Mouse (Mus musculus) gastrocnemius, postnatal 10 days (tissue): ENCODE results near the gene Mterf1a. TPM values are rescaled to one million over a fixed set of nuclear protein-coding genes. Genes with fewer than 3 reads are reported as not detected.
"Not testable (repeated sequence)": the region's sequence is repeated elsewhere in the genome, so short reads cannot be mapped to it uniquely, and the experiment has no call there.

Experiments used
- DNase-seq: peaks from one replicate; pipeline ENCODE4 v3.0.0; 2021; ENCODE audit warnings: mixed read lengths
- long read RNA-seq, 2 experiments: library from polyadenylated mRNA; stranded (forward); transcript quantifications; one replicate each; pipeline ENCODE4 v2.0.0; 2021
- total RNA-seq, 2 experiments: library from RNA; stranded (reverse); gene quantifications; 2 replicates each; pipeline ENCODE4 v1.2.3; 2021

The Mterf1a gene
- 1 to 10 TPM; 2.9 to 3.1 TPM for total RNA-seq
- long read RNA-seq, experiment 1, partial matches to known transcripts: 0 of 2 reads
- long read RNA-seq, experiment 1, other reads (novel, unspliced or antisense): 0 of 2 reads
- long read RNA-seq, experiment 2, partial matches to known transcripts: 1 of 2 reads
- long read RNA-seq, experiment 2, other reads (novel, unspliced or antisense): 0 of 2 reads

DNA sequence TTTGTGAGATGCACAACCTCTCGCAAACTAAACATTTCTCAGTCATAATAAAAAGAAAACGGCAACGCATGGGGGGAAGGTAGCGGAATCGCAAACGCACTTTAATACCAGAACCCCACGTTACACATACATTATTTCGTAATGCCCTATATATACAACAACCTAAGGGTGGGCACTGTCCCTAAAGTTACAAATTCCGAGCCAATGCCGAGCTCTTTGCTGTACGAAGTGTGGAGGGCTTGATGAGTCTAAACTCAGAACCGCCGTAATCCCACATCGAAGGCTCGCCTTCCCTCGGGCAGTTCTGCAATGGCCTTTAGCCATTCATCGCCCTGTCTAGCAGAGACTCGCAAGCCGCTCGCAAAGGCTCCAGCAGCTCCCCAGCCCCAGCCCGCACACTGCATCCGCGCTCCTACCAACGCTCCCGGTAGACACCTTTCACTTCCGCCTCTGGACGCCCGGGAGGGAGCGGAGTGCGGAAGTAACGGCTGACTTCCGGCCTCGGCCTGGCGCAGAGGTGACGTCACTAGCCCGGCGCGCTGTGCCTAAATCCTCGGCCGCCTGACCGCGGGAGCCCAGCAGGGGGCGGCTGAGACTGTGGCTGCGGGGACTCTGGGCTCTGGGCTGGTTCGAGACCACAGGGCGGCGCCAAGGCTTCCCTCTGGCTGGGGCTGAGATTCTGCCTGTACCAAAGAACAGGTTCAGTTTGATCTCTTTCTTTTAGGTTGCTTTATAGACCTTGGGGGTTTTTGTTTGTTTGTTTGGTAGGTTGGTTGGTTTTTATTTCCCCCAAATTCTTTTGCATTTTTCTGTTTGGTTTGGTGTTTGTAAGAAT is at the start of gene Mterf1a:
TSS of gene Mterf1a (minus strand) at position 475 of the 835 bp plus-strand sequence.
- DNase-seq: not testable (repeated sequence)

DNA sequence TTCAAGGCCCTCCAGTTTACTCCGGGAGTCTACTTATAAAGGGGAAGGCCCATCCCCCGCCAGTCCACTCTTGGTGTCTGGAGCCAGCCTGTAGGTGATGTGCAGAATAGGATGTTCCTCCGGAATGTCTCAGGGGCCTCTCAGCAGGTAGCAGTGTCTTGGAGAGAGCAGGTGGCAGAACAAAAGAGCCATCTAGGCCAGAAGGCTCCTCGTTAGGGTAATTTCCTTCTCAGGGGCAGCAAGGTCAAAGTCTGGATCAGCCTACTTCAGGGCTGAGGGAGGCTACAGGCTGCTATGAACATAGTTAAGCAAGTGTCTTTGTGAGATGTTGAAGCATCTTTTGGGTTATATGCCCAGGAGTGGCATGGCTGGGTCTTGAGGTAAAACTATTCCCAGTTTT is 49.4 kb upstream of the Mterf1a start:
- DNase-seq: not testable (repeated sequence)

DNA sequence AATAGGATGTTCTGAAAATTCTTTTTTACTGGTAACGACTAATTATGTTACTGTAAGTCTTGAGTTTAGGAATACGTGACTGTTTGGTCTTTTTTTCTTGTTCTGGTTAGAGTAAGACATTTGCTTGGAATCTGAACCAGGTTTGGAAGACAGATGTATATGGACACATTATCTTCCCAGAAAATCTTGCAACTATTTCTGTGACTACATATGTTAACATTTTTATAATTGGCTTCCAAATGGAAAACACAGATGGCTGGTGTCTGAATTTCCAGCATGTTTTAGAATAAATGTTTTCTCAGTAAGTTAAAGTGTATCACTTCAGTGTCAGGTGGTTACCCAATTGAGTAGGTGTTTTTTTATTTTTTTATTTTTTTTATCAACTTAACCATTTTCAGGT is 47.5 kb upstream of the Mterf1a start:
- no peak for DNase-seq

DNA sequence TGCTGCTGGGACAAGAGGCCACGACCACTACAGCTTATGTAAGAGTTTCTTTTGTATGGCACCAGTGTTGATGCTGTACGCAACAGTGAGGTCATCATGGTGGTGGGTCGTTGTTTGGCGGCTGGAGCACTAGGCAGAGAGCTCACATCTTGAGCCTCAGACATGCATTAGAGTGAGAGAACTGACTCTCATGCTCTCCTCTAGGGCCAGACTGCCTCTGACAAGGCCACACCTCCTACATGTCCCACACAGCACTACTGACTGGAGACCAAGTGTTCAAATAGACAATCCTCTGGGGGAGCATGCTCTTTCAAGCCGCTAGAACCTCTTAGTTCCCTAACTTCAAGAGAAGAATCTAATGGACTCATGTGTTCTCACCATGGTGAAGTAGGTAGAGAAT is 45.6 kb upstream of the Mterf1a start:
- no peak for DNase-seq

DNA sequence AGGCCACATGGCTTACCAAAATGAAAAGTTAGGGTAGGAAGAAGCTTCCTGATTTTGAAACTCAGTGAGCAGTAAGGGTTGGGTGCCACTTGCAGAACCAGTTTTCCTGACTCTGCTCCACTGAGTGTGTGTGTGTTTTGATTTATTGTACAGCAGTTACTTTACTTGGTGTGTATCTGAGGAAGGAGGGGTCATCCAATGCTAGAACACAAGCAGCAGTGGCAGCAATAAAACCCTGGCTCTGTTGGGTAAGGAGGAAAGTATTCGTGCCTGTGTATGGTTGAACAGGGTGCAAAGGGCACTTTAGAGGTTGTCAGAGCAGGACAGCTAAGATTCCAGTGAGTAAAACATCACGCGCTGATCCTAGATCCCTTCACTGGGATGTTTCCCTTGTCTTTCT is 45.2 kb upstream of the Mterf1a start:
- DNase-seq: no peak

DNA sequence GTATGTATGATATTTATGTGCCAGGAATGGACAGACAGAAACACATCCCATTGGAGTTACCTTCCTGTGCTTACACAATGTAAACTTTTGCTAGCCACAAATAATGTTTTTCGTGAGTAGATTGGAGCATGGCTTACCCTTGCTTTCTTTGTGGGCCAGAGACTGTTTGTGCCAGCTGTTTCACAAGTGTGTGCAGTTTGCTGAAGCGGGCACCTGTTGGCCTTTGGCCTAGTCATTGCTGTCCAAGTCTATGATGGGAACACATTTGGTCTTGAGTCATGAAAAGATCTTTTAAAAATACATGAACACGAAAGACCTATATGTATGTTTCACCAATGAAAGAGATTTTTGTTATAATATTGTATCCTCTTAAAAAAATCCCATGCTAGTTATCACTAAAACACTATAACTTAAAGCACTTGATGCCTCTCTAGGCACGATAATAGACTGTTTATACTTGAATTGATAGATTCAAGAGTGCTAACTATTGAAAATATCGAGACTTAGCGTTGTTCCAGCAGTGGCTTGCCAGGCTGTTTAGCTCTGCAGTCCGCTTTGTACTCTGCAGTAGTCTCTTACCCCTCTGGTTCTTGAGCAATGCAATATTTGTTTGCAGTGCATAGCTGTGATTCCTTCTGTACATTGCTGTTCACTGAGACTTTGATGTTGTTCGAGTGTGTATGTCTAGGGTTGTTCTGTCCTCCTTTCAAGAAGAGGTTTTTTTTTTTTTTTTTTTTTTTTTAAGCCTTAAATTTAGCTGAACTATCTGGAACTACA is 42.2 kb upstream of the Mterf1a start:
- DNase-seq: no peak

DNA sequence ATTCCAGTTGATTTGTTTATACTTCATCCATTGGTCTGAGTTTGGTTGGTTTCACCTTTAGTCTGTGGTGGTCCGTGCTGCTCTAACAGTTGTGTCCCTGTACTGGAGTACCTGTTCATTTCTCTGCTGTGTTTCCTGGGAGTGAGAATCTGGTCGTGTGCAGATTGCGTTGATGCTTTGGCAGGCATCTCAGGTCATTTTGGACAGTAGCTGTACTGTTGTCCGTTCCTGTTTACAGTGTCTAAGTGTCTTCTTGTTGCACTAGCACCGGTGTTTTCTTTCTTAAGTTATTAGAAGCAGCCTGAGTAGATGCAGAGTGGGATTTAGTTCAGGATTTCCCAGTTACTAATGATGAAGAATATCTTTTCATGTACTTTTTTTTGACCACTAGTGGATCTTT is 41.5 kb upstream of the Mterf1a start:
- DNase-seq: no peak

DNA sequence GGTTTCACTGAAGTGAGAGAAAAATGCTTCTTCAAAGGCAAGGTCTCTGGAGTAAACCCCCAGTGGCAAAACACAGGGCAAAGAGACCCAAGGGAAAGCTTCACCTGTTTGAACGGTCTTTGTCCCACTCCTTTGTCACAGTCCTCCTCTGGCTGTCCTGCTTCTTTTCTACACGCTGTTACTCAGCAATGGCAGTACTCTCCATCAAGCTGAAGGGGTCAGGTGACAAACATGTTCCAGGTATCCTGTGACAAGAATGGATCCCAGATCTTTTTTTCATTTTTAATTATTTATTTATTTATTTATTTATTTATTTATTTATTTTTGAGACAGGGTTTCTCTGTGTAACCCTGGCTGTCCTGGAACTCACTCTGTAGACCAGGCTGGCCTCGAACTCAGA is 39.8 kb upstream of the Mterf1a start:
- DNase-seq: no peak

DNA sequence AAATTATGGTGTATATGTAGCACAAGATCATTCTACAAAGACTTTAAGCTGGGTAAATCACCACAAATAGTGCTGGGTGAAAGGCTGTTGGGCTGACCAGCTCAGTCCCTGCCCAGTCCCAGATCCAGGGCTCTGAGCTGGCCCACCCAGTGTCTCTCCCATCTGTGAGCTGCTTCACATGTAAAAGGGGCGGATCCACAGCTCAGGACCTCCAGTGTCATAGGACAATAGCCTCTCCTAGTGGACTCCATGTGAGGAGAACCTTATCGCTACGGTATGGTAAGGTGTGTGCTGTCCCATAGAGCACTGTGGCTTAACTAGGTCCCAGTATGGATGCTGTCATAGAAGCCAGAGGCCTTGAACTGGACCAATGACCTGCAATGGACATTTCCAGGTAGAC is 37.9 kb upstream of the Mterf1a start:
- DNase-seq: no peak

DNA sequence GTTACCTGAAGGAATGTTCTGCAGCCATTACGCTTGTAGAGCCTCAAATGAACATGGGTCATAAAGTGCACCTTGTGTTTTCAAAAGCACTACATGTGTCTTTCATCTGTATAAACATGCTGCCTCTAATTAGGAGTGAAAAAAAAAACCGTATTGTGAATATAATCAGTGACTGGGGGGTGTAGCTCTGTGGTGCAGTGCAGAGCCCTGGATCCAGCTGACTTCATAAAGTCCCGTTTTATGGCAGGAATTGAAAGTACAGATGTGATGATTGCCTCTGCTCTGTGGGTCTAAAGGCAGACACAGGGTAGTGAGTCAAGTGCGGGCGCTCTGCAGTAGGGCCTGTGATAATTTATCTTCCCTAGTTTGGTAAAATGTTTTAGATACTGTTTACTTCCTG is 37.0 kb upstream of the Mterf1a start:
- no peak for DNase-seq

DNA sequence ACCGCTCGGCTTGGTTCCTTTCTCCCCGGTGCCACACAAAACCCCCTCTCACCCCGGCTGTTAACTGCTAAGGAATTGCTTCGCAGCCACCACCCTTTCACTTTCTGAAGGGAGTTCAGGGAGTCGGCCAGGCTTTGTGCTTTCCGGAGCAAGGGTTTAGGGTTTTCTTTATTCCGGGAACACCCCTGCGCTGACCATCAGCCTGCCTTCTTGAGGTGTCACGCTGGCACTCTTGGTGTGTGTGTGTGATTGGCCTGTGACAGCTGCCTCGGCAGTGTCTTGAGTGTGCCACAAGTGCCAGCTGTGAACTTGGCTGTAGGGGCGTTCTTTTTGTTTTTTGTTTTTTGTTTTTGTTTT is 34.9 kb upstream of the Mterf1a start:
- DNase-seq: peak; percentile 34

DNA sequence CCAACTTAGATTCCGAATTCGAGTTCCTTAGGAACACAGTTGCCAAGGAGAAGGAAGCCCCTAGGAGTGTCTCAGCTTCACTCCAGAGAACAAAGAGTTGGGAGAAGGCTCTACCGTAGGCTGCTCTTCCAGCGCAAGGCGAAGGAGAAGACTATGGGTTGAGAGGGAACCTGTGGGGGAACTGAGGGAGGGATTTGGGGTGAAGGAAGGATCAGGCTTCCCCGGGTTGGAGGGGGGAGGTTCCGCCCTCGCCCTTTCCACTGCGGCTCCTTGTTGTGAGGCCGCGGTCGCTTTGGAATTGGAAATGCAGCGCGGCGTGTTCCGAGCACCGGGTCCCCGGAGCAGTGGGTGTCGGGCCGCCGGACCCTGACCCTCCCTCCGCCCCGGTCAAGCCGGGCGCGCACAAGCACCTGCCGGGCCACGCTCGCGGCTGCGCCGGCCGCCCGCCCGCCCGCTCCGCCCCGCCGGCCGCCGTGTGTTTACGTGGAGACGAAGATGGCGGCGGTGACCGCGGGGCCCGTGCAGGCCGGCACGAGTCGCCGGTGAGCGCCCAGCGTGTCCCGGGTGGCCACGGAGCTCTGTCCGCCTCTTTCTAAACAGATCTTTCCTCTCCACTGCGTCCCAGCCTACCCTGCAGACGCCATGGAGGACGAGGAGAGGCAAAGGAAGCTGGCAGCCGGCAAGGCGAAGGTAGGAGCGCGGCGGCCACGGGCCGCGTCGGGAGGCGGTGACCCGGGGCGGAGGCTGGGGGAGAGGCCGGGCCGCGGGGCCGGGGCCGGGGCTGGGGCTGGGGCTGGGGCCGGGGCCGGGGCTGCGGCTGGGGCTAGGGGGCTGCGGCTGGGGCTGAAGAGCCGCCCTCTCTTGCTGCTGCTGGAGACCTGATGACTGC is 34.3 kb upstream of the Mterf1a start, which contains the start of gene Akap9:
TSS of gene Akap9 (plus strand) at position 254 of the 889 bp plus-strand sequence.
- peak; percentile 73 for DNase-seq

DNA sequence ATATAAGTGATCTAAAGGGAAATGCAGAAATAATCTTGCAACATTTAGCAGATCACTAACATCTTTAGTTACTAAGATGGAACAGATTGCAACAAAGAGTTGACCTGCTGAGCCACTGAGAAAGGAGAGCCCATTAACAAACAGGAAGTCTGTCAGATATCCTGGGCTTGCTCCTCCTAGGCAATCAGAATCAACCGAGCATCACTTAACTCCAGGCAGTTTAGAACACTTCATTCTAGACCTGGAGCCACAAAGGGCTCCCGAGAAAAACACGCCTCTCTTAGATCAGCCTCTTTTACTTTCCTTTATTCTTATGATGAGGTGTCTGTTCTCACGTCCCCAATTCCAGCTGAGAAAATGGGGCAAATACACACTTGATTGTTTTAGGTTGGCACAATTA is 32.9 kb upstream of the Mterf1a start:
- no peak for DNase-seq

DNA sequence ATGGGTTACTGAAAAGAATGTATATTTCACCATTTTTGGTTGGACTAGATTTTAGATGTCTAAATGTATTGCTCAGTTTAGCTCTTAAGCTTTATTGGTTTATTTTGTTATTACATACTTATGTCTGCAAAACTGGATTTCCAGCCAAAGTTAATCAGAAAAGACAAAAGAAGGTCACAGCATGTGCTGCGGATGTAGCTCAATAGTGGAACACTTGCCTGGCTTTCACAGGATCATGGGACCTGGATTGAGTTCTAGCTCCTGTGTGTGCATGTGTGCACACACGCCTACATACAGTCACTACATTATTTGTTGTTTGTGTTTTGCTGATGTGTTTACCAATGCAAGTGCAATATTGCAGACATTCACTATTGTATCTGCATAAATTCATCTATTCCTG is 28.6 kb upstream of the Mterf1a start:
- DNase-seq: no peak

DNA sequence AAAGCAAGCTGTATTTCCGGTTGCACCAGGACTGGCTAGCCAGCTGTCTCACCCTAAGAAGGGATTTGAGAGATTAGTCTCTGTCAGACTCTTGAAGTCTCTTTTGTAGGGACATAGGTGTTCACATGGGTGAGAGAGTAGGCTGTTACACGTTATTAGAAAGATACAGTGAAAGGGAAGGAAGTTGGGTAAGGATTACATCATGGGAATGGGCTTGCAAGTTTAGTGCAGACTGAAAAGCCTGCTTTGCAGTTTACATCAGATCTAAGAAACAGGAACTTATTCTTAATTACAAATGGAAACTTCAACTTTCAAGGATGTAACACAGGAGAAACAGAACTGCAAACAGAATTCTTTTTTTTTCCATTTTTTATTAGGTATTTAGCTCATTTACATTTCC is 11.7 kb upstream of the Mterf1a start:
- DNase-seq: no peak

DNA sequence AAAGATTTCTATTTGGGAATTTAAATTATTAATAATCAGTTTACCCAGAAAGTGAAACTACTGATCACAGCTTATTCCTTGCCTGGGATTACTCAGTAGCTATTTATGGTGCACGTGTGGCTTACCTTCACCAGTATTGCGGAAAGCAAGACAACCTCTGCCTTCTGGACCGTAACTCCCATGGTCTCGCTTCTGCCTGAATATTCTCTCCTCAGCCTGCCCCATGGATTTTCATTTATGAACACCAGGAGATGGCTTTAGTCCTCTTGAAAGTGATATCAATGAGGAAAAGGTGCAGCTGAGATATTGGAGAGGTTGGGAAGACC is 524 bp upstream of the Mterf1a start:
- DNase-seq: not testable (repeated sequence)

DNA sequence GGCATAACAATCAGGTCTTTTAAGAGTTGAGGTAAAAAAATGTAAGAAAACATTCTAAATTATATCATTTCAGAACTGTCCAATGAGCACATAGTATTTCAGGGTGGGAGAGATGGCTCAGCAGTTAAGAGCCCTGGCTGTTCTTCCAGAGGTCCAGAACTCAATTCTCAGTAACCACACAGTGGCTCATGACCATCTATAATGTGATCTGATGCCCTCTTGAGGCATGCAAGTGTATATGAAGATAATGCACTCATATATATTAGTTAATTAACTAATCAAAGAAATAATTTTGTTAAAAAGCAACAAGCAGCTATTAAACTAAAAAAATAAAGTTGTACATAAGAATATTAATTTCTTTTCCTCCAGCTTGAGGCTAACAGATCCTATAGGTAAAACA is 4.5 kb downstream of the Mterf1a start:
- DNase-seq: no peak

DNA sequence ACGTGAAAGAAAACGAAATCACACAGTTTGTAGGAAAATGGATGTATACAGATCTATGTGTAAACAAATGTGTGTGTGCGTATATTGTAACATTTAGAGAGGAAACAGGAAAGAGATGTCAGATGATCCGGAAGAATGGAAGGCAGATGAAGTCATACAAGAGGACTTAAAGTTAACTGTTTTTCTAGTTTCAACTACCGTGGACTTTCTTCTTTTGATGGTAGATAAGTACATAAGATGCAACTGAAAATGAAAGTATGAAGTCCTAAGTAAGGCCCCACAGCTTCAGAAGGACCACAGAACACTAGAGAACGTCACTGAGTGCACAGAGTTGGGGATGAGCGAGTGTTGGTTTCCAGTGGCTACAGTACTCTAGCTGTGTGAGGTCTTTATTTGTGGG is 6.9 kb downstream of the Mterf1a start:
- DNase-seq: not testable (repeated sequence)

DNA sequence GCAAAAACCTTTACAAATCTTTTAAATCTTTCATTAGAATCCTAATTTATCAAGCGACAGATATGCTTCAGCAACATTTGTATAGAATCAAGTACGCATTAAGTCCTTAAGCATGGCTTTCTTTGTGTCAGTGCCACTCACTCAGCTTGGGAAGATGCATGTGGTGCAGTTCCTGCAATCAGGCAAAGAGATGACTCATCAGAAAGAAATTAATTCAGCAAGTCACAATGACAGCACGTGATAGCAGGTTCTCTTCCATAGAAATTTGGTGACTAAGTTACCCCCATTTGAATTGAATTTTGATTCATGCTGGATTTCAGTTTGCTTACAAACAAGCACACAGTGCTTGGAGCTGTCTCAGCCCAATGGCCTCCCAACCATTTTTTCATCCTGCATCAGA is 20.2 kb downstream of the Mterf1a start:
- no peak for DNase-seq

DNA sequence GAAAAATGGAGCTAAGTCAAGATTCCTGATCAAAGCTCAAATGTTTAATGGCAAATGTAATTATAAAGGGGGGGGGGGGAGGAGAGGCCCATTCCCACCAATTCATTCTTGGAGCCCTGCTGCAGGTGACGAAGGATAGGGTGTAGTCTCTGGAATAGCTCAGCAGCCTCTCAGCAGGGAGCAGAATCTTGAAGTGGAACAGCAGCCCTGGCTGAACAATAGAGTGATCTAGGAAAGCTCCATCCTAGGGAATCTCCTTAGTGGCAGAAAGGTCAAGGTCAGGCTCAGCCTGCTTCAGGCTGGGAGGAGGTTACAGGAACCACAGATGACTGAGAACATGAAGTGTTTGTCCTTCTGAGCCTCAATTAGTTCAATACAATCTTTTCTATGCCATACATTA is 21.4 kb downstream of the Mterf1a start:
- no peak for DNase-seq

DNA sequence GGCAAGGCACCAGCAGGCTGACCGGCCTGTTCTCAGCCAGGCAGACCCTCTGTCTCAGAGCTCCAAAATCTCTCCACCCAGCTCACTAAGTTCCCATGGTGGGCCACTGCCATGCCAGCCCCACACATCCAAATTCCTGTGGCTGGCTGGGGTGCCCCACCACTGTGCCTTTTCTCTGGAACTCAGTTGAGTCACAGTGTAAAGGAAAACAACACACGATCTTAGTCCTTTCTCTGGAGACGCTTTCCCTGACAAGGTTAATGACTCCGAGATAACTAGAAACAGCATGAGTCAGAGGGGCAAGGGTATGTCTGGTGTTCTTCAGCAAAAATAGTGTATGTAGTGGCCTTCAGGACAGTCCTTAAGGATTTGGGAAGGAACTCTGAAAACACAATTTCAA is 23.6 kb downstream of the Mterf1a start:
- no peak for DNase-seq

DNA sequence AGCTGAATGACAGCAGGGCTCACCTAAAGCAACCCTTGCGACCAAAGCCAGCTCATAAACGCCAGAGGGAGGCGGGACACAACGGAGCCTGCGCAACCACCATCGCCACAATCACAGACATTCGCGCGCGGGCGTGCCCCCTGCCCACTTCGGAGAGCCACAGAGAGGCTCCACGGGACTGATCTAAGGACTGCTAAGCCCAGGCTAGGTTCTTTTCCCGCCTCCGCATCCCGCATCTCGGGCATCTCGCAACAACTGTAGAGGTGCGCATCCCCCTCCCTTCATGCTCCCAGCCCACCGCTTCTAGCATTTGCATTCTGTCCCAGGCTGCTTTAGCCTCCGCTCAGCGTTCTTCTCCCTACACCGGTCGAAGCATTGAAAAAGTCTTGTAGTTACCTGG is 48.7 kb downstream of the Mterf1a start, which contains the start of gene Lrrd1:
TSS of gene Lrrd1 (plus strand) at position 148 of the 400 bp plus-strand sequence.
- DNase-seq: peak; percentile 7
